Mouse (Mus musculus) gastrocnemius, adult 18-20 months (tissue): ENCODE measurements around the gene Fam184a. TPM values are rescaled to one million over a fixed set of nuclear protein-coding genes. Genes with fewer than 3 reads are reported as not detected.
"Not testable (repeated sequence)": the region's sequence is repeated elsewhere in the genome, so short reads cannot be mapped to it uniquely, and the experiment has no call there.

Source experiments
- DNase-seq: peaks from one replicate; pipeline ENCODE4 v3.0.0; 2021; ENCODE audit warnings: low spot score
- total RNA-seq, 2 experiments: library from RNA; stranded (reverse); gene quantifications; 2 replicates each; pipeline ENCODE4 v1.2.3; 2021

Gene Fam184a
- total RNA-seq, 2 experiments from 2014 or later = 0.30 to 0.43 TPM

GRCm38 (mm10) chr10:53691263-53691662 is 59.7 kb downstream of the Fam184a start:
- no peak for DNase-seq

- no peak for DNase-seq
Observed at GRCm38 (mm10) chr10:53688952-53689584, 61.9 kb downstream of the Fam184a start.

- DNase-seq = no peak
Observed at GRCm38 (mm10) chr10:53688533-53688932, 62.4 kb downstream of the Fam184a start.

- no peak for DNase-seq
Observed at GRCm38 (mm10) chr10:53687888-53688287, 63.0 kb downstream of the Fam184a start.

GRCm38 (mm10) chr10:53685806-53686205 is 65.1 kb downstream of the Fam184a start:
- no peak for DNase-seq

GRCm38 (mm10) chr10:53683226-53683625 is 67.7 kb downstream of the Fam184a start:
- DNase-seq = no peak

GRCm38 (mm10) chr10:53679690-53680557 is 71.0 kb downstream of the Fam184a start:
- no peak for DNase-seq

GRCm38 (mm10) chr10:53661788-53662187 is 89.1 kb downstream of the Fam184a start:
- DNase-seq = no peak

GRCm38 (mm10) chr10:53654239-53654638 is 96.7 kb downstream of the Fam184a start:
- not testable (repeated sequence) for DNase-seq

- no peak for DNase-seq
Observed at GRCm38 (mm10) chr10:53650683-53651082, 100.2 kb downstream of the Fam184a start.

GRCm38 (mm10) chr10:53641507-53641906 is 109.4 kb downstream of the Fam184a start:
- no peak for DNase-seq

GRCm38 (mm10) chr10:53635246-53635971 is 115.5 kb downstream of the Fam184a start:
- no peak for DNase-seq

- DNase-seq = no peak
Observed at GRCm38 (mm10) chr10:53634160-53634559, 116.8 kb downstream of the Fam184a start.

GRCm38 (mm10) chr10:53630339-53630738 is 120.6 kb downstream of the Fam184a start, which contains the start of gene Mcm9:
TSS of gene Mcm9 (minus strand) at chr10:53630439.
- not testable (repeated sequence) for DNase-seq

- peak; percentile 97 for DNase-seq
Observed at GRCm38 (mm10) chr10:53629918-53630250, 121.0 kb downstream of the Fam184a start.

GRCm38 (mm10) chr10:53629247-53629917 is 121.5 kb downstream of the Fam184a start:
- peak; percentile 84 for DNase-seq

GRCm38 (mm10) chr10:53615850-53616616 is 134.9 kb downstream of the Fam184a start:
- DNase-seq = no peak

GRCm38 (mm10) chr10:53613955-53614354 is 137.0 kb downstream of the Fam184a start:
- DNase-seq = no peak

GRCm38 (mm10) chr10:53612172-53612571 is 138.8 kb downstream of the Fam184a start:
- no peak for DNase-seq

GRCm38 (mm10) chr10:53608274-53608673 is 142.6 kb downstream of the Fam184a start:
- DNase-seq = no peak

- DNase-seq = no peak
Observed at GRCm38 (mm10) chr10:53605328-53605727, 145.6 kb downstream of the Fam184a start.
